Mouse (Mus musculus): Measurements from ENCODE around the gene Ninj1. TPM values are rescaled to one million over a fixed set of nuclear protein-coding genes. Genes with fewer than 3 reads are reported as not detected.

Gene Ninj1
- polyA plus RNA-seq, 1 experiment from 2014 or later, result 54.5 TPM

DNA sequence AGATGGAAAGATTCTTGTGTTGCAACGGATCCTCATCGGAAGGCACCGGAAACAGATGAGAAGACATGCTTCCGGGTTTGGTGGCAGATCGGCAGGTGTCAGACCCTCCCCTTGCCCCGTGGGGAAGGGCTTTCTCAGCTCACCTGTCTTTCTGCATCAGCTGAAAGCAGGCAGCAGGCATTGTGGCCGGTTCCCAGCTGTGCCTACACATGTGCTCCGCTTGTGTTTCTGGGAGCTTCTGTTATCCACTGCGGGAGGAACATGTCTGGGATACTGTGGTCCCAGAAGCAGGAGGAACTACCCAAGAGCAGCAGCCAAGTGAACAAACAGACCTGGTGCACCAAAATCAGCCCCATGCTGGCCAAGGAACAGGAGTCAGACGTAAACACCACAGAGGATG is 11.8 kb upstream of the Ninj1 start:
- 78% methylated on average over 10 of the region's 10 CpGs for WGBS
- no peaks in the 10 kb centered on the region for H3K27me3 ChIP-seq (ENCODE audit: control insufficient read depth, insufficient read depth, low read length)
- H3K27ac ChIP-seq (ENCODE audit: low read length), result no peak overlapping the region
- no peak for ATAC-seq (ENCODE audit: insufficient number of reproducible peaks, insufficient read depth, low FRiP score, low read depth)
- H3K4me1 ChIP-seq (ENCODE audit: control insufficient read depth, insufficient read depth, low read length), result no peaks in the 10 kb centered on the region
- H3K9me3 ChIP-seq (ENCODE audit: control insufficient read depth, low read depth, low read length), result no peaks in the 10 kb centered on the region
- H3K9ac ChIP-seq (replicated peaks; ENCODE audit: low read depth, low read length), result no peak overlapping the region
- H3K4me3 ChIP-seq (ENCODE audit: low read depth, low read length), result no peak overlapping the region
- H3K4me2 ChIP-seq (replicated peaks; ENCODE audit: low read depth, low read length), result no peak overlapping the region
- no peaks in the 10 kb centered on the region for H3K36me3 ChIP-seq (ENCODE audit: control insufficient read depth, insufficient read depth, low read length)

- Histone ChIP-seq H3K4me3 (ENCODE audit: low read depth, low read length) (no peak overlapping the region), H3K27me3 (ENCODE audit: control insufficient read depth, insufficient read depth, low read length) (no peaks in the 10 kb centered on the region), H3K9me3 (ENCODE audit: control insufficient read depth, low read depth, low read length) (no peaks in the 10 kb centered on the region), H3K4me1 (ENCODE audit: control insufficient read depth, insufficient read depth, low read length) (0 out of 2 replicates have a peak, but pooled peaks cover 5% of the 10 kb centered on the region), H3K9ac (replicated peaks; ENCODE audit: low read depth, low read length) (no peak overlapping the region), H3K27ac (ENCODE audit: low read length) (no peak overlapping the region), H3K4me2 (replicated peaks; ENCODE audit: low read depth, low read length) (no peak overlapping the region), H3K36me3 (ENCODE audit: control insufficient read depth, insufficient read depth, low read length) (no peaks in the 10 kb centered on the region)
- 67% methylated on average over 19 of the region's 19 CpGs for WGBS
- peak; percentile 30; the same call in 1 of the 2 replicates for ATAC-seq (ENCODE audit: insufficient number of reproducible peaks, insufficient read depth, low FRiP score, low read depth)
Measured at GRCm38 (mm10) chr13:49178839-49179585, 8.3 kb upstream of the Ninj1 start.

GRCm38 (mm10) chr13:49180274-49180673 is 7.0 kb upstream of the Ninj1 start:
- ATAC-seq (ENCODE audit: insufficient number of reproducible peaks, insufficient read depth, low FRiP score, low read depth), result no peak
- H3K9me3 ChIP-seq (ENCODE audit: control insufficient read depth, low read depth, low read length), result no peaks in the 10 kb centered on the region
- WGBS, result 81% methylated on average over 5 of the region's 5 CpGs

GRCm38 (mm10) chr13:49180691-49181090 is 6.6 kb upstream of the Ninj1 start:
- Histone ChIP-seq H3K27ac (ENCODE audit: low read length) (no peak overlapping the region), H3K4me3 (ENCODE audit: low read depth, low read length) (no peak overlapping the region), H3K4me2 (replicated peaks; ENCODE audit: low read depth, low read length) (no peak overlapping the region), H3K4me1 (ENCODE audit: control insufficient read depth, insufficient read depth, low read length) (0 out of 2 replicates have a peak, but pooled peaks cover 5% of the 10 kb centered on the region), H3K9ac (replicated peaks; ENCODE audit: low read depth, low read length) (no peak overlapping the region), H3K27me3 (ENCODE audit: control insufficient read depth, insufficient read depth, low read length) (no peaks in the 10 kb centered on the region), H3K9me3 (ENCODE audit: control insufficient read depth, low read depth, low read length) (no peaks in the 10 kb centered on the region), H3K36me3 (ENCODE audit: control insufficient read depth, insufficient read depth, low read length) (no peaks in the 10 kb centered on the region)
- WGBS, result 50% methylated on average over 1 of the region's 1 CpGs
- no peak for ATAC-seq (ENCODE audit: insufficient number of reproducible peaks, insufficient read depth, low FRiP score, low read depth)

More at GRCm38 (mm10) chr13:49180274-49180673, 7.0 kb upstream of the Ninj1 start:
- Histone ChIP-seq H3K27me3 (ENCODE audit: control insufficient read depth, insufficient read depth, low read length) (no peaks in the 10 kb centered on the region), H3K4me2 (replicated peaks; ENCODE audit: low read depth, low read length) (no peak overlapping the region), H3K36me3 (ENCODE audit: control insufficient read depth, insufficient read depth, low read length) (no peaks in the 10 kb centered on the region), H3K27ac (ENCODE audit: low read length) (no peak overlapping the region), H3K4me3 (ENCODE audit: low read depth, low read length) (no peak overlapping the region), H3K9ac (replicated peaks; ENCODE audit: low read depth, low read length) (no peak overlapping the region), H3K4me1 (ENCODE audit: control insufficient read depth, insufficient read depth, low read length) (0 out of 2 replicates have a peak, but pooled peaks cover 5% of the 10 kb centered on the region)

GRCm38 (mm10) chr13:49181411-49181984 is 5.8 kb upstream of the Ninj1 start:
- Histone ChIP-seq H3K4me1 (ENCODE audit: control insufficient read depth, insufficient read depth, low read length) (peaks cover 6% of the 10 kb centered on the region), H3K27me3 (ENCODE audit: control insufficient read depth, insufficient read depth, low read length) (no peaks in the 10 kb centered on the region), H3K27ac (ENCODE audit: low read length) (no peak overlapping the region), H3K9ac (replicated peaks; ENCODE audit: low read depth, low read length) (no peak overlapping the region), H3K9me3 (ENCODE audit: control insufficient read depth, low read depth, low read length) (no peaks in the 10 kb centered on the region), H3K4me2 (replicated peaks; ENCODE audit: low read depth, low read length) (no peak overlapping the region), H3K4me3 (ENCODE audit: low read depth, low read length) (no peak overlapping the region), H3K36me3 (ENCODE audit: control insufficient read depth, insufficient read depth, low read length) (no peaks in the 10 kb centered on the region)
- ATAC-seq (ENCODE audit: insufficient number of reproducible peaks, insufficient read depth, low FRiP score, low read depth), result no peak
- 85% methylated on average over 3 of the region's 3 CpGs for WGBS

GRCm38 (mm10) chr13:49183161-49183560 is 4.1 kb upstream of the Ninj1 start:
- Histone ChIP-seq H3K27me3 (ENCODE audit: control insufficient read depth, insufficient read depth, low read length) (no peaks in the 10 kb centered on the region), H3K27ac (ENCODE audit: low read length) (no peak overlapping the region), H3K9me3 (ENCODE audit: control insufficient read depth, low read depth, low read length) (no peaks in the 10 kb centered on the region), H3K9ac (replicated peaks; ENCODE audit: low read depth, low read length) (no peak overlapping the region), H3K36me3 (ENCODE audit: control insufficient read depth, insufficient read depth, low read length) (no peaks in the 10 kb centered on the region), H3K4me2 (replicated peaks; ENCODE audit: low read depth, low read length) (no peak overlapping the region), H3K4me3 (ENCODE audit: low read depth, low read length) (no peak overlapping the region), H3K4me1 (ENCODE audit: control insufficient read depth, insufficient read depth, low read length) (peaks cover 13% of the 10 kb centered on the region)
- ATAC-seq (ENCODE audit: insufficient number of reproducible peaks, insufficient read depth, low FRiP score, low read depth), result no peak
- 38% methylated on average over 5 of the region's 5 CpGs for WGBS

DNA sequence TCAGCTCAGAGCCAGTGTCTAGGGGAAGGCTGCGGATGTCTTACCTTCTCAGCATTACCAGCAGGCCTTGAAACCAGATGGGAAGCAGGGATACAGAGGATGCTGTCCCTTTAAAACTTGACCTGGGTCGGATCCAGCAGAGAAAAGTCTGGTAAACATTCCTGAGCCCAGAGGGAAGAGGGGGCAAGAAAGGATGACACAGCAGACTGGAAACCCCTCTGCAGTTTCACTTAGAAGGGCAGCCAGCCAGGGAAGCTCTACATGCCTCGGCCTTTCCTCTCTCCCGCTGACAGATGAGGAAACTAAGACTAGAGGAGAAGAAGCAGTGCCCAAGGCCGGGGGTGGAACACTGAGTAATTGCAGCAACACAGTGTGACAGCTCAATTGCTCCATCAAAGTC is 3.6 kb upstream of the Ninj1 start:
- no peak overlapping the region for H3K4me3 ChIP-seq (ENCODE audit: low read depth, low read length)
- H3K27ac ChIP-seq (ENCODE audit: low read length), result no peak overlapping the region
- ATAC-seq (ENCODE audit: insufficient number of reproducible peaks, insufficient read depth, low FRiP score, low read depth), result no peak
- no peaks in the 10 kb centered on the region for H3K27me3 ChIP-seq (ENCODE audit: control insufficient read depth, insufficient read depth, low read length)
- H3K4me2 ChIP-seq (replicated peaks; ENCODE audit: low read depth, low read length), result no peak overlapping the region
- H3K36me3 ChIP-seq (ENCODE audit: control insufficient read depth, insufficient read depth, low read length), result no peaks in the 10 kb centered on the region
- peaks cover 13% of the 10 kb centered on the region for H3K4me1 ChIP-seq (ENCODE audit: control insufficient read depth, insufficient read depth, low read length)
- H3K9ac ChIP-seq (replicated peaks; ENCODE audit: low read depth, low read length), result no peak overlapping the region
- no peaks in the 10 kb centered on the region for H3K9me3 ChIP-seq (ENCODE audit: control insufficient read depth, low read depth, low read length)
- 44% methylated on average over 5 of the region's 5 CpGs for WGBS

DNA sequence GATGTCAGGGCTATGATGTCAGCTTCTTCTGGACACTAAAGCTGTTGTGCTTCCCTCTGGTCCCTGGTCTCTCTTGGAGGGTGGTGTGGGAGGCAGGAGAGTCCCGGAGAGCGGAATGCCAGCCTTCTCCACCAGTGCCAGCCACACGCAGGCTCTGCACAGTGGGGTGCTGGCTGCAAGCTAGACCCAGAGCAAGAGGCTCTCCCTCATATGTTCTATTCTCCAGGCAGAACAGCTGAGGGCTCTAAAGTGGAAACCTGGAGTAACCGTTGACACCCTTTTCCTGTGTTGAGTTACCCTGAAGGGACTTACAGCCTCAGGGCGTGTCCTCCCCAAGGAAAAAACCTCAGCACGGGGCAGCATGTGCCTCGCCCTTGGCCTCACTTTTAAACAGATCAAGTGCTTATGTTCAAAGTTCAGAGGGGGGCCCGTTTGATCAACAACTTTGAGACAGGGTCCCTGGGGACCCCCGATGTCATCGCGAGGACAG is 442 bp upstream of the Ninj1 start:
- Histone ChIP-seq H3K9me3 (ENCODE audit: control insufficient read depth, low read depth, low read length) (no peaks in the 10 kb centered on the region), H3K36me3 (ENCODE audit: control insufficient read depth, insufficient read depth, low read length) (no peaks in the 10 kb centered on the region), H3K4me2 (replicated peaks; ENCODE audit: low read depth, low read length) (peak overlapping the region; percentile 99), H3K9ac (replicated peaks; ENCODE audit: low read depth, low read length) (peak overlapping the region; percentile 60), H3K4me3 (ENCODE audit: low read depth, low read length) (0 out of 2 replicates have a peak overlapping the region, but pooled peaks have one; percentile 83), H3K4me1 (ENCODE audit: control insufficient read depth, insufficient read depth, low read length) (peaks cover 26% of the 10 kb centered on the region), H3K27me3 (ENCODE audit: control insufficient read depth, insufficient read depth, low read length) (no peaks in the 10 kb centered on the region), H3K27ac (ENCODE audit: low read length) (0 out of 2 replicates have a peak overlapping the region, but pooled peaks have one; percentile 48)
- 21% methylated on average over 11 of the region's 11 CpGs for WGBS
- ATAC-seq (ENCODE audit: insufficient number of reproducible peaks, insufficient read depth, low FRiP score, low read depth), result peak; percentile 19

Data from stomach, embryonic 14.5 days (tissue).